Mouse (Mus musculus) urinary bladder, adult 18-20 months (tissue): Measurements from ENCODE around the gene Acadvl.

Experiments used
- DNase-seq, 2 experiments: peaks; one replicate each; pipeline ENCODE4 v3.0.0; 2022; ENCODE audit warnings: low spot score in 2 of 2, mixed read lengths in 2 of 2

Gene Acadvl

DNA sequence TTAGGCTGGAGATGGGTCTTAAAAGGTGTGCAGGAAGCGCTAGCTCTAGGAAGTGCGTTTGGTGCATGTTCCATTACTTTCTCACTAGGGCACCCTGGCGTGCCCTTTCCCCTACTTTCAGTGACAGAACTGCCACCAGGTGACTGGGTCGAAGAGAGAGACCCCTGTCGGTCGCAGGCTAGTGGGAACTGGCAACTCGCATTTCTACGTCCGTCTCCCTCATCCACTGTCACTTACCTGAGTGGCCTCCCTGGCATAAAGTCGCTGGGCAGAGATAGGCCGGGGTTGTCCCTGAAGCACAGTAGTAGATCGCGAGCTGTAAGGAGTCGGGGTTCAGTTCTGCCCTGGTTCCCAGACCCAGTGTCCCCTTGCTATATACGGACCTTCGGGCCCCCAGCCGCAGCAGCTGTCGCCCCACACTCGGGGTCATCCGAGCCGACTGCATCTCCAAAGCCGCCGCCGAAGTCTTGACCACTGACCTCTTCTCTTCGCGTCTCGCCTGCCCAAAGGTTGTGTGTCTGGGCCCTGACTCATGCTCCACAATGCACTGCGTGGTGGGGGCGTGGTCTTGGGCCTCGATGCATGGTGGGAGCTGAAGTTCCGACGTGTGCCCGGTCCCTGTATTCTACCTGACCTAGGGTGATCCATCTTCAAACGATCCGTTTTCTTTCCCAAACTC lies at the start of gene Acadvl:
TSS of gene Acadvl (minus strand) at position 532 of the 679 bp plus-strand sequence.
- DNase-seq, result peak; percentile 88 to 89

DNA sequence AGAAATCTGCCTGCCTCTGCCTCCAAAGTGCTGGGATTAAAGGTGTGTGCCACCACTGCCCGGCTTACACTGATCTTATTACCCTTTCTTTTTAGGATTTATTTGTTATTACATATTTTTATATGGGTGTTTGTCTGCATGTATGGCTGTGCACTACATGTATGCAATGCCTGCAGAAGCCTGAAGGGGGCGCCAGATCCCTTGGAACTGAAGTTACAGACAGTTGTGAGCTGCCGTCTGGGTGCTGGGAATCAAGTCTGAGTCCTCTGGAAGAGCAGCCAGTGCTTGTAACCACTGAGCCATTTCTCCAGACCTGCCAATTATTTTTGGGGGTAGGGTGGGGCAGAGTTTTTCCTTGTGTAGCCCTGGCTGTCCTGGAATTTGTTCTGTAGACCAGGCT lies 47.8 kb upstream of the Acadvl start:
- no peak for DNase-seq

DNA sequence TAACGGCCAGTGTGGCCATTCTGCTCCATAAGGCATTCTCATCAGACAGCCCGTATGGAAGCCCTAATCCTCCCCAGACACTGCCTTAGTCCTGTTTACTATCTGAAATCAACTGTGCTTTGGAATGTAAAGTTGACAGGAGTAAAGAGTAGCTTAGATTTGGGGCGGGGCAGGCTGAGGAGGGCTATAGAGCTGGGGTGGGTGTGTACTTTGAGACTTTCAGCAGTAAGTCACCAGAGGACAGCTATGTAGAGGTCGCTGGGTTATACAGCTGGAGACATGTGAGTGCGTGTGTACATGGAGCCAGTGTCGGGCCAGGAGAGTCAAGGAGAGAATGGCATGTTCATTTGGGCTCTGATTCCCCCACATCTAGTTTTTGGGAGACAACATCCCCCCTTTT lies 44.7 kb upstream of the Acadvl start:
- no peak for DNase-seq

DNA sequence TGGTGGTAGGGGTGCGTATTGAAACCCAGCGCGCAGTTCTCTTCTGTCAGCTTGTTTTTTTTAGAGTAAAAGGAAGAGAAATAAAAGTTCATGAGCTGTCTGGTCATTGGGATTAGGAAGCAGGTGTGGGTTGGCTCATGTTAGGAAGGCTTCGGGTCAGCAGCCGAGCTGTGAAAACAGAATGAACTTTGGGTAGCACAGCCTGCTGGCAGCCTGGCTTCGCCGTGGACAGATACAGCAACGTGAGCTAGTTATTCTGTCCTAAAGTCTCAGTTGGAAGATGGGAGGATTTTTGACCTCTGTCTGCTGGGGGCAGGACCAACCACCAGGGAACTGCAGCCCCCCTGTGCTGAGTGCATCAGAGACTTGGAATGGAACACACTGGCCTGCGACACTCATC lies 42.6 kb upstream of the Acadvl start:
- DNase-seq, result no peak

DNA sequence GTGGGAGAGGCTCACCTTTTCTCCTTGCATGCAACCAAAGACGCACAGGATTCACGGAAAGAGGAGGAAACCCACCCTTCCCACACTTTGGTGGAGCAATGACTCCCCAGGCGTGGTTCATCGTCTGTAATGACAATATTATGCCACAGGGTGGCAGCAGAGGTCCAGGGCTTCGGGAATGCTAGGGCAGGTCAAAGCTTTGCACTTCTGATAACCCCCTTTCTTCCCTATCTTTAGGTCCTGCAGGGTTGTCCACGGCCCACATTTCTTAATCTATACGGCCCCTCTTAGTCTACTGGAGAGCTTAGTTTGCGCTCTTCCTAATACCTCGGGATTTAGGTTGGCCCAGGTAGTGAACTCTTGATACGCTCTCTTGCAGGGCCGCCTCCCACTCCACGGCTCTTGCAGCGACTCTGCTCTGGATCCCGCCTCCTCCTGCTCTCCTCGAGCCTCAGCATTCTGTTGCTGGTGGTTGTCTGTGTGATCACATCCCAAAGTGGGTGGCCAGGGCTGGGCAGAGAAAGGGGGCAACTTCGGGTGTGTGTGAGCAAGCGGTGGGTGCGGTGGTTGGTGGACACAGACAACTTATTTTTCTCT lies 40.5 kb upstream of the Acadvl start:
- DNase-seq, result peak; percentile 43 to 57

DNA sequence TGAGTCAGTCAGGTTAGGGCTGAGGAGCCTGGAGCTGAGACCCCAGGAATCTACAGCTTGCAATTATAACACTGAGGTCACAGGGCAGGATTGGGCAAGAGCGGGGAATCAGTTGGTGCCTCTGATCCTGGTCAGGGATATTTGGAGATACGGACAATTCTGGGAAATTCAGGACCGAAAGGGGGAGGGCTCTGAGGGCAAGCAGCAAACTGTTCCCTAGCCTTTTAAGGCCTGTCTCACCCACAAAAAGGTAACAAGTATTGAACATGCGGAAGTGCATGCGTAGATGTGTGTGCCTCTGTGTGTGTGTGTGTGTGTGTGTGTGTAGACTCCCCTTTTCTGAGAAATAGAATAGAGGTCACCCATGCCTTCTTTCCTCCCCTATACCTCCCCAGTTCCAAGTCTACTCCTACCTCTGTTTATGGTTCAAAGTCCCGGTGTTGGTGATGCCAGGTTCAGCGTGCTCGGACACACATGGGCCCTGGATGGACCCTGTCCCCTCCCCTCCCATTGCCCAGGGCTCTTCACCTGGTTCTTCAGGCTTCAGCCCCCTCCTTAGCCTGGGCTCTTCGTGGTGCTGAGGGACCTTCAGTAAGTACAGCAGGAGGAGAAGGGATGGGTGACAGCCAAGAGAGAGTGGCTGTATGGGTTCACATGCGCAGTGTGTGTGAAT lies 38.8 kb upstream of the Acadvl start, which contains the start of gene Asgr1:
TSS of gene Asgr1 (plus strand) at position 188 of the 673 bp plus-strand sequence.
- DNase-seq, result no peak

DNA sequence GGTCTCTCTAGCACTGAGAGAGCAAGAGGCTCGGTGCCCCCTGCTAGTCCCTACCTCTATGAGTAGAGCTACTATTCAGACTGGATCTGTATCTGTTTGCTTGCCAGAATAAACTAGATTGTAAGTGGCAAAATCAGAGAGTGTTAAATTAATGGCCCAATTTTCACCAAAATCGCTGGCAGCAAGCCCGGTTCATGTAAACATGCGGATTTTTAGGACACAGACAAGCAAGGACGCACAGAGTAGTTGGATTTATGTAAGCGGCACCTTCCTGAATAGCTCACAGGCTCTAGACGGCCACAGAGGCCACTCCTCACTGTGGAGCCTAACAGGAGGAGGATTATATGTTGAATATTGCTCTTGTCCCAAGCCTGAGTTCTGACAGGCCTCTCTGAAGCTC lies 37.9 kb upstream of the Acadvl start:
- DNase-seq, result no peak

DNA sequence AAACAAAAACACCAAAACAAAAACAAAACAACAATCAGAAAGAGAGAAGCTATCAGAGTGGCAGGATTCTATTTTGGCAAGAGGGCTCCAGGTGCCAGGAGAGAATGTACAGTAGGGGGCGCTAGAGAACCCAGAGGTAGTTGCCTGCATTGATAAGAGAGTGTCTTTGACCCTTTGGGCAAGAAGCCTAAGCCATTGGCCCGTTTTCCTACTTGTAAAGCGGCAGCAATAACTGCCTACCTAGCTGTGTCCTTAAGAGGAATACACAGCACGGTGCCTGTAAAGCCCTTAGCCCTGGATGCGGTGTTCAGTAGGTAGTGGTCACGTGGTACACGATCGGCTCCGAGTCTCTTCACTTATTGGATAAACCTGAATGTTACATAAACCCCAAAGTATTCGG lies 34.6 kb upstream of the Acadvl start:
- DNase-seq, result no peak

DNA sequence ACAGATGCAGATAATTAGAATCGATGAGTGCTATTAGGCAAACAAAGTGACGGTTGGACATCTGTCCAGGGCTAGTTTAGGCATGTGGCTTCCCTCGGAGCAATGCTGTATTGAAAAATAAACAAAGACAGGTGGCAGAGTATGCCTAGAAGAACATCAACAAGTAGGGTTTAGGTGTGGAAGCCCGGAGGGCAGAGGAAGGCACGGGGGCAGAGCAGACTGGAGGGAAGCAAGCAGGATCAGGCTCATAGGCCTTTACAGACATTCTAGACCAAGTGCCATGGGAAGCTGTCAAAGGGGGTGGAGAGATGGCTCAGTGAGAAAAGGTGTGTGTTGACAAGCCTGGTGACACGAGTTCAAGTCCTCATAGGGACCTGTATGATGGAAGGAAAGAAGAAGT lies 34.2 kb upstream of the Acadvl start:
- no peak for DNase-seq

DNA sequence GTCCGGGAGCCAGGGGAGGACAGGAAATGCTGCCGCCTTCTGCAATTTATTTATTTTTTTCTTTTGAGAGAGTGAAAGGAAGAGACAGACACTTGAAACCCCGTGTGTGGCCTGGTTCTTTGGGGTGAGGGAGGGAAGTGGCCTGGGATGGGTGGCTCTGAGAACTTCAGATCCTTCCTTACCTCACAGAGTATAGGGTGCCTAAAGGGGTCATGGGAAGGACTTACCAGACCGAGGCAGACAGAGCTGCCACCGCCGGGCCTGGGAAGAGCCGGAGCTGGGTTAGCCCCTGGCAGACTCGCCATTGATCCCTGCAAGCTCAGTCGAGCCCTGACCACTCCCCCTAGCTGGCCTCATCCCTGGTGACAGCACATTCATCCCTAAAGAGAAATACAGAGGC lies 30.2 kb upstream of the Acadvl start:
- DNase-seq, result no peak

DNA sequence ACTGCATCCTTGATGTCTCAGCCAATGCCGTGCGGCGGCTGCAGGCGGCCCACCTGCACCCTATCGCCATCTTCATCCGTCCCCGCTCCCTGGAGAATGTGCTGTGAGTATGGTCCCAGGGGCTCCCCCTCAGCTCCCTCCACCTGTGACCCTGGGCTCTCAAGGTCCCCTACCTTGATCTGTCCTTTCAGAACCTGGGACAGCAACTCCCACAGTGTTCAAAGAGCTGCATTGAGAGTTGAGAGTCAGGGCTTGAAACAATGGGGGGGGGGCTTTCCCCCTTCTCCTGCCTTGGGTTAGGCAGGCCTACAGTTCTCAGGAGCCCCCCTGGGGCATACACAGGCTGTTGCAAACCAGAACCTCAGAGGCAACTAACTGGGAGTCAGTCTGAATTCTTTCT lies 28.5 kb upstream of the Acadvl start:
- DNase-seq, result no peak

DNA sequence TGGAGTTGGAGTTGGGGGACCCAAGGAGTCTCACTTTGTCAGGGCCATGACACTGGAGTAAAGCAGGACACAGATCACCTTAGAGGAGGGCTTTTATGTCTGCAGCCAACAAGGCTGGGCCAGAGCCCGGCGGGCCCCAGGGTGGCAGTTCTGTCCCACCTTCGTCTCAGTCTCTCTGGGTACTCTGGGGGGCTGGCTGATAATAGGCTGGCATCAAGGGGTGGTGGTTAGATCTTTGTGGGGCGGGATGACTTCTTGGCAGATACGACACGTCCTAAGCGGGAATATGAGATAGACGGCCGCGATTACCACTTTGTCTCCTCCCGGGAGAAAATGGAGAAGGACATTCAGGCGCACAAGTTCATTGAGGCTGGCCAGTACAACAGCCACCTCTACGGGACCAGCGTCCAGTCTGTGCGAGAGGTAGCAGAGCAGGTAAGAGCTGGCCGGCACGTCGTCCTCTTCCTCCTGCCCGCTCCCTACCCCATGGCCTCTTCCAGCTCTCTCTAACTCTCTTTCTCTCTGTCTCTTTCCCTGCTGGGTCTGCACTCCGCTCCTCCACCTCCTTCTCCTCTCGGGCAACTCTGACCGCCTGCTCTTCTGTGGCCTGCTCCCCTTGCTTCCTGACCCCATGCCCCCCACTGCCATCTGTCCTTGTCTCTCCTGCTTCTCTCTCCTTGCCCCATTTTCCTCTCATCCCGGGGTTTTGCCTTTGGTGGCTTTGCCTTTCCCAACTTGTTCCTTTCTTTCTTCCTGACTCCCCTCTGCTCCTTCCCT lies 27.3 kb upstream of the Acadvl start:
- no peak for DNase-seq

DNA sequence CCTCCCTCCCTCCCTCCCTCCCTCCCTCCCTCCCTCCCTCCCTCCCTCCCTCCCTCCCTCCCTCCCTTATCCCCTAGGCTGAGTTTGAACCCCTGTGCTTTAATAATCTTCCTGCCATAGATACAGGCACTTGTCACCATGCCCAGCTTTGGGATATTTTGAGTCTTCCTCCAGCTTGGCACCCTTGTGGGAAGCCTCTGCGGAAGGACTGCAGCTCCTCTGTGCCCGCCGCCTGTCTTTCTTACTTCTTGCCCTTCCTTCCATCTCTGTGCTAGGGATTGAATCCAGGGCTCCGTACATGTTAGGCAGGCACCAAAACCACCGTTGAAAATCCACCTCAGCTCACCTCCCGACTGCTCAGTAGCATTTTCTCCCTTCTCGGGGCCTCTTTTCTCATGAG lies 25.0 kb upstream of the Acadvl start:
- DNase-seq, result no peak

DNA sequence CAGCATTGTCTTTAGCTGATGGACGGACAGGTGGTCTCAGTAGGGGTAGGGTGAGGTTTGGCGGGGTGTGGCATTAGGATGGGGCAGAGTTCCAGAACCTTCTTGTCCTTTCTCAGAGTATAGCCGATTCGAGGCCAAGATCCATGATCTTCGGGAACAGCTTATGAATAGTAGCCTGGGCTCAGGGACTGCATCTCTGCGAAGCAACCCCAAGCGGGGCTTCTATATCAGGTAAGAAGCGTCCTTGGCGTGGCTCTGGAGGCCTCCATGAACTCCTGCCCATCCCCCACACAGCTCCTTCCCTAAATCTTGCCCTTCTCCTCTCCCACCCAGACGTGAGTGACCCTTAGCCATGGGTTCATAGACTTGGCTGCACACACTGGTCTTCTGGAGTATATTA lies 24.4 kb upstream of the Acadvl start:
- no peak for DNase-seq

DNA sequence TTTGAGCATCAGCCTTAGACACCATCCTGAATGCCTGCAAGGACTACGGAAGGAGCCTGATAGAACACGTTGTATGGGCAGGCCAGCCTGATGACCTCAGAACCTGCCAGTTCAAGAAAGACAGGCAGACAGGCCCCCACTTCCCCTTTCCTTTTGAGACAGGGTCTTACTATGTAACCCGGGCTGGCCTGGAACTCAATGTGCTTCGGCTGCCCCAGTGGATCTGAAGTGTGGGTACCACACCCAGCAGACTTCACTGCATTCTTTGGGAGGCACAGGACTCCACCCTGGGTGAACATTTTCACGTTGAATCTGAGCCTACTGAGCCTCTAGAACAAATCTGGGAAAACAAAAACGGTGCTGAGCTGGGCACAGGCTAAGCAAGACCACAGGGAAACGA lies 23.0 kb upstream of the Acadvl start:
- no peak for DNase-seq

DNA sequence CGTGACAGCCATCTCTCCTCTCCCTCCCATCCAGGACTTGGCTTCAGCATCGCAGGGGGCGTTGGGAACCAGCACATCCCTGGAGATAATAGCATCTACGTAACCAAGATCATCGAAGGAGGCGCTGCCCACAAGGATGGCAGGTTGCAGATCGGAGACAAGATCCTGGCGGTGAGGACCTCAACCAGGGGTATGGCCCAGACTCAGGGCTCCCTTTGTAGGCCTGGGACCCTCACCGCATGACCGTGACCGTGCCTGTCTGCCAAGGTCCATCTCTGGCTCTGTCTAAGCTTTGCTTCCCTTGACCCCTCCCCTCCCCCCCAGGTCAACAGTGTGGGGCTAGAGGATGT lies 16.1 kb upstream of the Acadvl start:
- no peak for DNase-seq

DNA sequence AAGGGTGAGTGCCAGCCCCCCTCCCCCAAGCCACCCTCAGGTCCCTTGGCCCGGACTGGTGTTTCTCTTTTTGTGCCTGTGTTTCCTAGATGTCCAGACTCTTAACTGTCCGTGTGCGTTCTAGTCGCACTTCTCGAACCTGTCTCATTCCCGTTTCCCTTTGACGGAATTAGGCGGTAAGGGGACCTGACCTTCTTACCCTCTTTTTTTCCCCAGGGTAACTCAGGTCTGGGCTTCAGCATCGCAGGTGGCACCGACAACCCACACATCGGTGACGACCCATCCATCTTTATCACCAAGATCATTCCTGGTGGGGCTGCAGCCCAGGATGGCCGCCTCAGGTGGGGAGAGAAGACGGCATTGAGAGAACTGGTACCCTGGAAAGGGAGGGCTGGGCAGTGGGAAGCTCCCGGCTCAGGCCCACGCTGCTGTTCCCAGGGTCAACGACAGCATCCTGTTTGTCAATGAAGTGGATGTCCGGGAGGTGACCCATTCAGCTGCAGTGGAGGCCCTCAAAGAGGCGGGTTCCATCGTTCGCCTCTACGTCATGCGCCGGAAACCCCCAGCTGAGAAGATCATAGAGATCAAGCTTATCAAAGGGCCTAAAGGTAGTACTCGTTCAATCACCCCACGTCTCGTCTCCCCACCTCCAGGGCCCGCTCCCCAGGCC lies 15.6 kb upstream of the Acadvl start:
- no peak for DNase-seq

DNA sequence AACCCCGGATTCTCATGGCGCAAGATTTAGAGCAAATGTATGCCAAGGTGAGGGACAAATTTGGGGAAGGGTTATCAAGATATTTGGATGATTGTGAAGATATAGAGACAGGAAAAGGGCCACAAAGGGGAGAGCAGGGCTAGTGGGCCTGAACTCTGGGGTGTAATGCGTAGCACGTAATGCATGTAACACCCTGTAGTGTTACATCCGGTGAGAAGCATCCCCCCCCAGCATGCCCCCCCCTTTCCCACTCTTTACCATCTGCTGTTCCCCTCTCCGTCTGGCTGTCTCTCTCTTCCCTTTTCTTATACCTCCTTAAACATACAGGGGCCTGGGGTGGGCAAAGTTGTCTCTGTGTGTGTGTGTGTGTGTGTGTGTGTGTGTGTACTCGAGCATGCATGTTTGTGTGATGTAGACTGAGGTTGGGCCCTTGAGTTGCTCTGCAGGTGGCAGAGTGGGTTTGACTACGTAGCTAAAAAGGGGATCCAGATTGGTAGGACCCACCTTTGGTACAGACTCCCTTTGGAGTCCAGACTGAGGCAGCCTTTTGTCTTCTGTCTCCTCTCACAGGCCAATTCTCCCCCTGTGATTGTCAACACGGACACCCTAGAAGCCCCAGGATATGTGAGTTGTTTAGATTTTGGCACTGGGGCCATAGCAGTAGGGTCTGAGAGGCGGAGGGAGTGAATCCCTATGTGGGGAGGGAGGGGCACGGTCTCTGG lies 14.8 kb upstream of the Acadvl start:
- DNase-seq, result no peak

DNA sequence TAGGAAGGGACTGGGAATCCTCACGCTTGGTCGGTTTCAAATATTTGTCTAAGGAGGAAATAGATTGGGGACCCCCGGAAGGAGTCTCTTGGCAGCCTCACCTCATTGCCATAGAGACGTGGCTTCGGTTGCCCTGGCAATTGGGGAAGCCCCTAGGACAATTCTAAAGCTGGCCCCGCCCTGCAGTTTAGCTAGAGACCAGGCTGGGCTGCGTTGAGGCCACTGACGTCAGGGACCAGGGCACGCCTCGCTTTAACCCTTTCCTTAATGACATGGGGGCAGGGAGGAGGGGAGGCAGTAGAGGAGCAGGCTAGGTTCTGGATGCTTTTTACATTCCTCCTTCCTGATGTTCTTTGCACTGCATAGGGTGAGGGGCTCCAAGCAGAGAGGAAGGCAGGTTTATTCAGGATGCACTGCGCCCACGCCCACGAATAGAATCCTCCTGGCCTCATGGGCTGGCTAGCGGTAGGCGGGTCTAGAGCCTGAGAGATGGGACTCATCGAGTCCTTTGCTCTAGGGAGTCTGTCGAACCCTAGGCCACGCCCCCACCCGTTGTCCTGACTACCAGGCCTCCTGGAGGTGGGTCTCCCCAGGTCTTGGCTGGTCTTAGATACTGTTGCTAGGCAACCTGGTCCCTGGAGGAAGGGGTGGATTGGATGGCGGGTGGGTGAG lies 14.1 kb upstream of the Acadvl start:
- DNase-seq, result peak in 1 of 2 experiments; percentile 54

DNA sequence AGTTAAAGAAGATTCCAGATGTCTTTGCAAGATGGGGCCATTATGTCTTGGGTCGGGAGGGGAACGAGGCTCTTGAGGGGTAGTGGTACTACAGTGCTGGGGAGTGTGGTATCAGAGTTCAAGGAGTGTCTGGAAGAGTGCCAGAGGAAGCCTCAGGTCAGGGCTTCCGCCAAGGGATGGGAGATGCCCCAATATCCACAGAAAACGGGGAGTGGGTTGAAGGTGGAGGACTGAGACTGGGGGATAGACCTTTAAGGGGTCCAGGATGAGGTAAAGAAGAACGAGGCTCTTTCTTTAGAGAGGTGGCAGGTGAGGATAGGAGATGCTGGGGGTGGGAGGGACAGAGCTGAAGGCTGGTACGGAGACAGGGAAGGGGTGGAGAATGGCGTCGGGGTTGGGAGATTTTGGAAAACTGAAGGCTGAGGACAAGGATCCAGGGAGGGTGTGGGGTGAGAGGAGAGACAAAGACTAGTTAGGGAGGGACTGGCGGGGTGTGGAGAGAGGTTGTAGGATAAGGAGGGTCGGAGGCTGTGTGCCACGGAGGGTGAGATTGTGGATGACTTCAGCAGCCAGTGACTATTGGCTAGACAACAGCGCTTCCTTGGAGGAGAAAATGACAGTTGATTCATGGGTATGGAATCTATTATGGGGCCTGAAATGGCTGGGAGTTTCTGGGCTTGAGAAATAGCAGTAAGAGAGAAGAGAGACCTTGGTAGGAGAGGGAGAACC lies 13.4 kb upstream of the Acadvl start:
- no peak for DNase-seq
